Mouse (Mus musculus): ENCODE measurements around the gene Tnfaip8l2.

Tnfaip8l2 gene

GRCm38 (mm10) chr3:95112760-95113159 lies 29.4 kb downstream of the Tnfaip8l2 start:
- WGBS, result 81% methylated on average over 1 of the region's 1 CpGs

GRCm38 (mm10) chr3:95110911-95111726 lies 31.0 kb downstream of the Tnfaip8l2 start, which contains the start of gene Vps72:
Vps72 (plus strand) TSS chr3:95111022.
- under 1% methylated on average over 54 of the region's 54 CpGs for WGBS

GRCm38 (mm10) chr3:95107898-95108297 lies 34.3 kb downstream of the Tnfaip8l2 start:
- 55% methylated on average over 2 of the region's 2 CpGs for WGBS

- under 1% methylated on average over 51 of the region's 51 CpGs for WGBS
These were observed 35.6 kb downstream of the Tnfaip8l2 start, which contains the start of gene Pip5k1a for GRCm38 (mm10) chr3:95106338-95107117. Pip5k1a (minus strand) TSS chr3:95106930.

GRCm38 (mm10) chr3:95105586-95106337 lies 36.4 kb downstream of the Tnfaip8l2 start:
- WGBS, result under 1% methylated on average over 16 of the region's 16 CpGs

- 21% methylated on average over 4 of the region's 4 CpGs for WGBS
These were observed 37.0 kb downstream of the Tnfaip8l2 start for GRCm38 (mm10) chr3:95105121-95105520.

- 3% methylated on average over 2 of the region's 2 CpGs for WGBS
These were observed 41.3 kb downstream of the Tnfaip8l2 start for GRCm38 (mm10) chr3:95100854-95101253.

Measured in cerebral cortex, adult 2 months (tissue).